Mouse (Mus musculus): ENCODE results near the gene Cacng4. TPM values are rescaled to one million over a fixed set of nuclear protein-coding genes. Genes with fewer than 3 reads are reported as not detected.

The Cacng4 gene
- polyA plus RNA-seq, 1 experiment from 2014 or later = 37.8 TPM

DNA sequence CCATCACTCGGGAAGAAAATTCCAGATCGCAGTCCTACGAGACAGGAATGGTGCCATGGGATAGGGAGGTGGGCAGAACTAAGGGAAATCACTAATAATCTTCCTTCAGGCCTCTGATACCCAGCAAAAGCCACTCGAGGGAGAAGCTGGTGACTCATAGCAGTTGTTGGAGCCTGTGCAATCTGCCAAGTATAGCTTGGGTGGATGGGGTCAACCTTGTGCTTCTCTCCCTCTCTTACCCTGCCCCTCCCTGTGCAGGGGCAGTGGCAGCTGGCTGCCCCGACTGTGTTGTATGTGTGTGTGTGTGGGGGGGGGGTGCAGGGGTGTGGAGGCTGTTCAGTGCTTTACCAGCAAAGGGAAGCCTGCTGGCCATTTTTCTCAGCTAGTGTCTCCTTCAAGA lies 62.9 kb downstream of the Cacng4 start:
- no peak; the same call in 1 of the 2 replicates for ATAC-seq (replicated peaks)
- 89% methylated on average over 5 of the region's 5 CpGs for WGBS
- peaks cover 37% of the 10 kb centered on the region for H3K36me3 ChIP-seq

DNA sequence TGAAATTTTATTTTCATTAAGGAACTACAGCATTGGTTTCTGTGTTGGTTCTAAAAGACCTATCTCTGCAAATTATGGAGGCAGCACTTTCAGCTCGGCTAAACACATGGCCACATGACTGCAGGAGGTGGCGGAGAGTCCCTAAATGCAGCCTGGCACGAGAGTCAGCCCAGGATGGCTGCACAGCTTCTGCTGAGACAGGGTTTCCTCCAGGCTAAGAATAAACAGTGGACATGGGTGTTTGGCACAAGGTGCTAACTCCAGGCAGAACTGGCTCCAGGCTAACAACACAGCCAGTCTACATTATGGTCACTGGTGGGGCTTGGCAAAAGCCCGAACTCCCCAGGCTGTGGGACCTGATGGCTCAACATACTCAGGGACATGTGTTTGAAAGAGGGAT lies 63.4 kb downstream of the Cacng4 start:
- H3K4me2 ChIP-seq (replicated peaks) = no peak overlapping the region
- no peaks in the 10 kb centered on the region for H3K4me1 ChIP-seq
- H3K4me3 ChIP-seq = no peak overlapping the region
- H3K27ac ChIP-seq (replicated peaks) = no peak overlapping the region
- no peaks in the 10 kb centered on the region for H3K9me3 ChIP-seq
- H3K27me3 ChIP-seq = no peaks in the 10 kb centered on the region
- 90% methylated on average over 4 of the region's 4 CpGs for WGBS
- H3K9ac ChIP-seq (replicated peaks) = no peak overlapping the region
- ATAC-seq (replicated peaks) = no peak
- peaks cover 35% of the 10 kb centered on the region for H3K36me3 ChIP-seq

More for the DNA sequence above, 62.9 kb downstream of the Cacng4 start:
- no peak overlapping the region for H3K27ac ChIP-seq (replicated peaks)
- no peaks in the 10 kb centered on the region for H3K9me3 ChIP-seq
- no peak overlapping the region for H3K9ac ChIP-seq (replicated peaks)
- H3K4me2 ChIP-seq (replicated peaks) = no peak overlapping the region
- no peak overlapping the region for H3K4me3 ChIP-seq
- H3K4me1 ChIP-seq = no peaks in the 10 kb centered on the region
- H3K27me3 ChIP-seq = no peaks in the 10 kb centered on the region

DNA sequence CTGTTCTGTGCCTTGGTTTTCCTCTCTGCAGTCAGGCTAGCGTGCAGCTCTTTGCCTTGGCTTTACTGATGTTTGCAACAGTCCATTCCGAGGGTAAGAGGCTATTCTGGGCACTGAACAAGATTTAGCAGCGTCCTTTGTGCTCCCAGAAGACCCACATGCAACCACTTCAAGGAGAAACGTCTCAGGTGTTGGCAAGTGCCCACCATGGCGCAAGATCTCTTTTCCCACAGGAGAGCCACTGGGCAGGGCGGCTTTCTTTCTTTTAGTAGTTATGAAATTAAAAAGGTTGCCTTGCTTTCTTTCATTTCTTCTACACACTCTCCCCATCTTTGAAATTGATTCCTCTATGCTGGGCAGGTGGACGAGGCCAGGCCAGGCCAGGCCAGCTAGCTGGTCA lies 65.2 kb downstream of the Cacng4 start:
- no peaks in the 10 kb centered on the region for H3K9me3 ChIP-seq
- no peak for ATAC-seq (replicated peaks)
- H3K27me3 ChIP-seq = no peaks in the 10 kb centered on the region
- H3K4me1 ChIP-seq = no peaks in the 10 kb centered on the region
- no peak overlapping the region for H3K4me3 ChIP-seq
- 89% methylated on average over 7 of the region's 7 CpGs for WGBS
- H3K36me3 ChIP-seq = peaks cover 21% of the 10 kb centered on the region
- no peak overlapping the region for H3K4me2 ChIP-seq (replicated peaks)
- no peak overlapping the region for H3K27ac ChIP-seq (replicated peaks)
- no peak overlapping the region for H3K9ac ChIP-seq (replicated peaks)

DNA sequence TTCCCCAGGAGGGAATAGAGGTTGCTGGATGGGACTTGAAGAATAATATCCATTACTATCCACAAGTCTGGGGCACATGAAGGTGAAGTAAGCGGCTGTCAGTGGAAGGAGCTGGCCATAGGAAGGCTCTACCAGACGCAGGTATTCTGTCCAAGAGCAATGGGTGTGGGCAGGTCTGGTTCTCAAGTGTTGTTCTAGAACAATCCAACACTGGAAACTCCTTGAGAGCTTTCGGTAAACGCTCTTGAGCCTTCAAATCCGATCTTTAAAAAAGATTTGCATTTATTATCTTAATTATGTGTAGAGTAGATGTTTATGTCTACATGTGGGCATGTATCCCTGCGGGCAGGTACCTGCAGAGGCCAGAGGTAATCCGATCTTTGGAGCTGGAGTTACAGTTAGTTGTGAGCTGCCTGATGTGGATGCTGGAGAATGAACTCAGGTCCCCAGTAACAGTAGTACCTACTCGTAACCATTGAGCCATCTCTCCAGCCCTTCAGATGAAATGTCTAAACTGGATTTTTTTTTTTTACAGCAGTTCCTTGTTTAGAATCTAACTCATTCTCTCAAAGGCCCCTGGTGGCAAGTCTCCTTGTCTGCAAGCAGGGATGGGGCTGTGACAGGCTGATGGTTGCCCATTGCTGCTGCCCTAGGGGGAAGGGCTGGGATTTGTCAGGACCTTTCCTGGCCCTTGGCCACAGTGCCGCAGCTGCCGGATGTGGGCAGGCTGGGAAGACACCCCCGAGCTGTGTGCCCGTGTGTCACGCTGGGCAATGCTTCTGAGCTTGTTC lies 66.1 kb downstream of the Cacng4 start:
- Histone ChIP-seq H3K4me1 (no peaks in the 10 kb centered on the region), H3K27me3 (no peaks in the 10 kb centered on the region), H3K4me2 (replicated peaks) (no peak overlapping the region), H3K4me3 (no peak overlapping the region), H3K9ac (replicated peaks) (no peak overlapping the region), H3K27ac (replicated peaks) (no peak overlapping the region), H3K9me3 (no peaks in the 10 kb centered on the region), H3K36me3 (peaks cover 15% of the 10 kb centered on the region)
- no peak for ATAC-seq (replicated peaks)
- WGBS = 80% methylated on average over 13 of the region's 13 CpGs

DNA sequence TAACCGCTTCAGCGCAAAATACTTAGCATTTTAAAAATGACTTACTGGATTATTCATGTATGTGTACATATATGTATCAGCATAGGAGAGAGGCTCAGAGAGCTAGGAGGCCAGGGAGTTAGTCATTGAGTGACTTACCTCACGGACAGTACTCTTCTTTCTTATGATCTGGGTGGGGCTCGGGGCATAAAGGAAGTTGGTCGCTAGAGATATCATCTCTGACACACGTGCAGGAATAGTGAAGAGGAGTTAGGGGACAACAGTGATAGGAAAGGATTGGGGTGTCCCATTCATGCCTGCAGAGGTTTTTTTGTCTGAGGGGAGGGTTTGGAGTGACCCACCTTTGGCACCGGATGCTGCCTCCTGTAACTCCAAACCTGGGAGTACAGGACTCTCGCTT lies 69.8 kb downstream of the Cacng4 start:
- no peaks in the 10 kb centered on the region for H3K4me1 ChIP-seq
- no peak overlapping the region for H3K4me2 ChIP-seq (replicated peaks)
- H3K4me3 ChIP-seq = no peak overlapping the region
- H3K27ac ChIP-seq (replicated peaks) = no peak overlapping the region
- H3K27me3 ChIP-seq = no peaks in the 10 kb centered on the region
- H3K9ac ChIP-seq (replicated peaks) = no peak overlapping the region
- no peaks in the 10 kb centered on the region for H3K9me3 ChIP-seq
- 92% methylated on average over 8 of the region's 8 CpGs for WGBS
- ATAC-seq (replicated peaks) = no peak
- H3K36me3 ChIP-seq = no peaks in the 10 kb centered on the region

DNA sequence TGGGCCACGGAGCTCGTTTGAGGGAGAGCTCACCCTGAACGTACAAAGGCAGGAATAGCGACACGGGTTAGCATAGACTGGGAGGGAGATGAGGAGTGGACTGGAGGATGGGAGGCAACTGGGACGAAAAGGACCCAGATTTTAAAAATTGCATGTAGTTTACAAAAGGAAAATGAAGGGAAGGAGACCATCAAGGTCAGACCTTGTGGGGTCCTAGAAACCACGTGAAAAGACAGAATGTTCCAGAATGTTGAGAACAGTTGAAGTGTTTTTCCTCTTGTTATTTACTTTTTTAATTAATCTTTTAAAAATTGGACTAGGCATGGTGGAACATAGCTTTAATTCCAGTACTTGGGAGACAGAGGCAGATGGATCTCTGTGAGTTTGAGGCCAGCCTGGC lies 73.3 kb downstream of the Cacng4 start:
- Histone ChIP-seq H3K9ac (replicated peaks) (no peak overlapping the region), H3K27ac (replicated peaks) (no peak overlapping the region), H3K4me3 (no peak overlapping the region), H3K9me3 (no peaks in the 10 kb centered on the region), H3K4me1 (no peaks in the 10 kb centered on the region), H3K4me2 (replicated peaks) (no peak overlapping the region), H3K36me3 (no peaks in the 10 kb centered on the region), H3K27me3 (no peaks in the 10 kb centered on the region)
- no peak for ATAC-seq (replicated peaks)
- 74% methylated on average over 7 of the region's 7 CpGs for WGBS

DNA sequence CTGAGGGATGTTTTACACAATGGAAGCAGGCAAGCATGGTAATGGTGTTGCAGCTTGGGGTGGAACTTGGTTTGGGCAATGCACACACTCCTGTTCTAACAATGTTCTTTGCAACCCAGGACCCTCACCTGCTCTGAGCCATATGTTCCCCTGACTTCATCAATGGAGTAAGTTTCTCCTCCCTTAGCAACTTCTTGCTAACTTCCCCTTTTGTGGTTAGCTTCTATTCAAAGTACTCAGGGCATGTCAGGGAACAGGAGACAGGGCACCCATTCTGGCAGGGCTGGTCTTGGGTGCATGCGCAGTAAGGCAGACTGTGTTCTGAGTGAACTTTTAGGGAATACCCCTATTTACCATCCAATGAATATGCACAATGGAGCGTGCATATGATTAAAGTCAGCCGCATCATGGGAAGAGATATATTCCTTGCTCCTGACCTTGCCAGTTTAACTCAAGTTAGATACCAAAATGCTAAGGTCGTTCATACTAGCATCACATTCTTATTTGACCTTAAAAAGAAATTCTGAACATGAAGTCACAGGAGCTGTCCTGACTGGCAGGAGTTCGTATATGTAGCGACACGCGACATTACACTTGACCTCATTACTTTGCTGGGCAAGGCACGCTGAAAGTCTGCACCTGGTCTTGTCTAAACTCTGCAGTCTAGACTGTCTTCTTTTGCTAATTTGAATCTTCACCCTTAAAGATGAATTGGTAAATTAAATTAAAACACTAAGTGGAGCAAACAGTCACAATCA lies 73.9 kb downstream of the Cacng4 start:
- Histone ChIP-seq H3K27ac (replicated peaks) (no peak overlapping the region), H3K36me3 (no peaks in the 10 kb centered on the region), H3K4me1 (no peaks in the 10 kb centered on the region), H3K9ac (replicated peaks) (no peak overlapping the region), H3K4me2 (replicated peaks) (no peak overlapping the region), H3K27me3 (no peaks in the 10 kb centered on the region), H3K9me3 (no peaks in the 10 kb centered on the region), H3K4me3 (no peak overlapping the region)
- WGBS = 90% methylated on average over 9 of the region's 9 CpGs
- no peak for ATAC-seq (replicated peaks)

DNA sequence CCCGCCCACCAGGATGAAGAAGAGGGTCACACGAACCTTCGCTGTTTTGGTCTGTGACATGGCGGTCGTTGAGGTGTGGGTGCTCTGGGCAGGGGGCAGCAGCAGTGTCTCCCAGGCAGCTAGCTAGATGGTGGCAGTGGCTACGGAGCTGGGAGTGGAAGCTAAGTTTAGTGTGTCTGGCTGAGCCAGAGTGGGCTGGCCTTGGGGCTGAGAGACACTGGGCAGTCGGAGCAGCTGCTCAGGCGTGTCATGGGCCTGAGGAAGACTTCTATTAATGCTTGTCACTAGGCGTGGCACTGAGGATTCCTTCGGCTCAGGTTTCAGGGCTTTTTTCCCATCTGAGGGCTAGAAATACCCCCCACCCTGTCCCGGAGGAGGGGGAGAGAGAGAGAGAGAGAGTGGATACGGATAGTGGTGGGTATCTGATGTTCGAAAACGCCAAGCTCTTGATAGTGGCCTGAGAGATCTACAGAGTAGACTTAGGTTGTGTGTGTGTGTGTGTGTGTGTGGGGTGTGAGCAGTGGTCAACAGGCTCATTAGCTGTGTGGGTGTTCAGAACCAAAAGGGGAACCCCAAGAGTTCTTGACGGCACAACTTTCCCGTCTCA lies 77.9 kb downstream of the Cacng4 start, which contains the start of gene Cacng1:
Gene Cacng1 (minus strand): TSS at position 191 of the 607 bp plus-strand sequence.
- Histone ChIP-seq H3K27ac (replicated peaks) (no peak within 1 kb of the TSS), H3K9ac (replicated peaks) (no peak within 1 kb of the TSS), H3K4me2 (replicated peaks) (no peak within 1 kb of the TSS), H3K27me3 (no peaks in the 10 kb centered on the region), H3K4me1 (no peaks in the 10 kb centered on the region), H3K4me3 (no peak within 1 kb of the TSS), H3K9me3 (no peaks in the 10 kb centered on the region), H3K36me3 (no peaks in the 10 kb centered on the region)
- WGBS = 85% methylated on average over 16 of the region's 16 CpGs
- ATAC-seq (replicated peaks) = no peak

DNA sequence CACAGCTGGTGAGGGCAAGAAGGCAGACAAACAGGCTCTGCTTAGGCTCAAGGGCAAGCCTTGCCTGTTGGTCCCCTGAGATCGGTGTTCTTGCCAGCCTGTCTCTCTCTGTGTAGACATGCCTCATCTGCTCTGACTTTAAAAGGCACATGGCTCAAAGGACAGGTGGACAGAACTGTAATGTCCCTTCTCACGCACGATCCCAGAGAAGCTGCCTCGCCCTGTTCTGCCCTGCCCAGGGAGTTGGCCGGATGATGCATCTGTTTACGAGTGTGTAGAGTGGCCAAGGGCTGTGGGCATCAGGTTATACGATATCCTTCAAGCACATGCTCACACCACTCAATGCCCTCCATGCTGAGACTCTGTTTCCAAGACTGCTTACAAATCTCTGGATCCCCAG lies 80.0 kb downstream of the Cacng4 start:
- H3K4me3 ChIP-seq = no peak overlapping the region
- no peaks in the 10 kb centered on the region for H3K27me3 ChIP-seq
- H3K4me1 ChIP-seq = no peaks in the 10 kb centered on the region
- no peak for ATAC-seq (replicated peaks)
- H3K36me3 ChIP-seq = no peaks in the 10 kb centered on the region
- no peak overlapping the region for H3K9ac ChIP-seq (replicated peaks)
- H3K9me3 ChIP-seq = no peaks in the 10 kb centered on the region
- 91% methylated on average over 7 of the region's 7 CpGs for WGBS
- no peak overlapping the region for H3K4me2 ChIP-seq (replicated peaks)
- H3K27ac ChIP-seq (replicated peaks) = no peak overlapping the region

DNA sequence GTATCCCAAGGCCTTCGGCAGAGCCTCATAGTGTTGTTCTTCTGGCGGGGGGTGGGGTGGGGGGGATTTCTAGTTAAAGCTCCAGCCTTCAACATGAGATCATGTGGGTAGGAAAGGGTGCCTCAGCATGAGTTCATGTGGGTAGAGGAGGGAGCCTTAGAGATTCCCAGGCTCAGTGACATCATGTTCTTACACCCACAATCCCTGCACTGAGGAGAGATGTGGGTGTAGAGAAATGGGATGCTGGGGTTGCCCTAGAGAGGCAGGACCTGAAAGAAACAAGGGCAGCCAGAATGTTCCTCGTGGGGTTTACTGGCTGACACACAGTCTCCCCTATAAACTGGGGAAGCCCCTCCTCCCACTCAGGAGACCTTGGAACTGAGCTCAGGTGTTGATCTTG lies 84.0 kb downstream of the Cacng4 start:
- no peak overlapping the region for H3K4me3 ChIP-seq
- no peaks in the 10 kb centered on the region for H3K36me3 ChIP-seq
- ATAC-seq (replicated peaks) = no peak
- H3K9me3 ChIP-seq = no peaks in the 10 kb centered on the region
- H3K9ac ChIP-seq (replicated peaks) = no peak overlapping the region
- peaks cover 9% of the 10 kb centered on the region for H3K4me1 ChIP-seq
- no peaks in the 10 kb centered on the region for H3K27me3 ChIP-seq
- no peak overlapping the region for H3K27ac ChIP-seq (replicated peaks)
- 69% methylated on average over 3 of the region's 3 CpGs for WGBS
- H3K4me2 ChIP-seq (replicated peaks) = no peak overlapping the region

DNA sequence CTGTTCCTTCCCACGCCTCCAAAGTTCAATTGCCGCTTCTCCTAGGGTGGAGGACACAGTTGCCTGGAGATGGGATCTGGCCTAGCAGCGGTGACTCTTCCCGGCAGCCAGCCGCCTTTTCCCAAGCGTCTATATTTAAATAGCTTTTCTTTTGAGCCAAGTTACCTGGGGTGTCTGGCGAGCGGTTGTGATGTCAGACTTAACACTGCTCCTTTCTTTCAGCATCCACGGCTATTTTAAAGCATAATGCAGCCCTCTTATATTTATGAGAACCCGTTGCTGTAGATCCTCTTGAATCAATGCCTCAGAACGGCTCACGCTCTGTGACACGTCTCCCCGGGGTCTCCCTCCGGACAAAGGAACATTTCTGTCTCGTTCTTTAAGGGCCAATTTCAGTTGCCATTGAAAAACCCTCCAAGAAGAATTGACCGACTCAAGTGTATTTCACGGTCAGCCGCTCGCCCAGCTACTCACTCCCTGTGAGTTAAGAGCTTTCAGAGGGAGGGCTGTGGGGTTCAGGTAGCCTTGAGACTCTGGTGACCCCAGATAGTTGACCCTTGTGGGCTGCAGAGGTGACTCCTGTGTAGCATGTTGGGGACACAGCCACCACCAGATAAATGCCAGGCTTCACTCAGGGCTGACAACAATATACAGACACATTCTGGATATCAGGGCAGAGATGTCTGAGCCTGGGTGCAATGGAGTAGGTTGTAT lies 86.3 kb downstream of the Cacng4 start:
- Histone ChIP-seq H3K9ac (replicated peaks) (no peak overlapping the region), H3K4me3 (no peak overlapping the region), H3K36me3 (no peaks in the 10 kb centered on the region), H3K4me1 (peaks cover 9% of the 10 kb centered on the region), H3K27me3 (no peaks in the 10 kb centered on the region), H3K9me3 (no peaks in the 10 kb centered on the region), H3K4me2 (replicated peaks) (0 out of 2 replicates have a peak overlapping the region, but pooled peaks have one; percentile 0), H3K27ac (replicated peaks) (no peak overlapping the region)
- WGBS = 9% methylated on average over 20 of the region's 20 CpGs
- ATAC-seq (replicated peaks) = no peak

All from forebrain, embryonic 15.5 days (tissue).